Mouse (Mus musculus) forebrain, embryonic 10.5 days (tissue): ENCODE results near the gene Padi3. TPM values are rescaled to one million over a fixed set of nuclear protein-coding genes. Genes with fewer than 3 reads are reported as not detected.
A peak's percentile ranks its signal among the peaks of the same experiment; 100 is the strongest.

Experiments used
- DNase-seq: peaks from one replicate; pipeline ENCODE4 v3.0.0-alpha.2; 2017; ENCODE audit warnings: low spot score; ENCODE audit errors: extremely low spot score
- H3K27ac ChIP-seq: fragments of 300-500 bp; sonication (generic); 2 replicates; pipeline ENCODE4 v1.5.1; 2016; ENCODE audit warnings: mild to moderate bottlenecking
- H3K27me3 ChIP-seq: fragments of 300-500 bp; sonication (generic); 2 replicates; pipeline ENCODE4 v1.6.1; 2016; ENCODE audit warnings: mild to moderate bottlenecking; ENCODE audit not compliant: poor library complexity, severe bottlenecking
- H3K36me3 ChIP-seq: fragments of 300-500 bp; sonication (generic); replicated peaks from 2 replicates; pipeline ENCODE4 v1.6.1; 2016; ENCODE audit warnings: mild to moderate bottlenecking, moderate library complexity
- H3K4me1 ChIP-seq: fragments of 300-500 bp; sonication (generic); 2 replicates; pipeline ENCODE4 v1.6.1; 2016
- H3K4me3 ChIP-seq: fragments of 300-500 bp; sonication (generic); 2 replicates; pipeline ENCODE4 v1.5.1; 2016; ENCODE audit warnings: mild to moderate bottlenecking, moderate library complexity
- H3K9me3 ChIP-seq: fragments of 300-500 bp; sonication (generic); 2 replicates; pipeline ENCODE4 v1.6.1; 2016; ENCODE audit warnings: mild to moderate bottlenecking, moderate library complexity
- WGBS: fragments of 180-500 bp; shearing (Covaris S2); methylation state at CpG from one replicate; pipeline ENCODE4 v1.1.7; 2016; 5-methylcytosine and 5-hydroxymethylcytosine counted together
- polyA plus RNA-seq: library from polyadenylated mRNA; unstranded; fragments of >200 nt; fragmentation: Nextera tagmentation; extraction: Ambion mirVana; gene quantifications from 2 replicates; pipeline ENCODE4 v1.2.1, GENCODE M21; 2016

The Padi3 gene
- polyA plus RNA-seq, 1 experiment from 2014 or later = 0.16 TPM

DNA sequence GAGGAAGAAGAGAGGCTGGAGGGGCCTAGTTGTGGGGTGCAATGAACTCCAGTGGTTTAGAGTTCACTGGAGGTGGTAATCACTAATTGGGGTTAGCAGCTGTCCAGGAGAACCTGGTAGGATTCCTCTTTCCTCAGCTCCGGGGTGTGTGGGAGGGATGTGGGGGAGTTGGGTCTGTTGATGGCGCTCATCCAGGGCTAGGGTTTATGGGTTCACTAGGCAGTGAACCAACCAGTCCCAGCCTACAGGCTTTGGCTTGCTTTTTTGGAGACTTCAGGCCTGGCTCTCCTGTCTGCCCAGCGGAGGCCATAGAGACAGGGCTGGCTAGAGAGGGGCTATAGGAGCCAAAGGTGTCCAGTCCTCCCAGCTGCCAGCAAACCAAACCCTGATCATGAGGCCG, 20.5 kb downstream of the Padi3 start:
- peaks cover 4% of the 10 kb centered on the region; the same call in 1 of the 2 replicates for H3K9me3 ChIP-seq
- DNase-seq = no peak
- no peak overlapping the region for H3K27ac ChIP-seq
- 0 out of 2 replicates have a peak, but pooled peaks cover 8% of the 10 kb centered on the region for H3K4me1 ChIP-seq
- H3K4me3 ChIP-seq = no peak overlapping the region
- no peaks in the 10 kb centered on the region for H3K27me3 ChIP-seq
- 92% methylated on average over 4 of the region's 4 CpGs for WGBS
- H3K36me3 ChIP-seq = no peaks in the 10 kb centered on the region

- Histone ChIP-seq H3K4me1 (0 out of 2 replicates have a peak, but pooled peaks cover 8% of the 10 kb centered on the region), H3K36me3 (no peaks in the 10 kb centered on the region), H3K4me3 (no peak overlapping the region), H3K9me3 (peaks cover 4% of the 10 kb centered on the region; the same call in 1 of the 2 replicates), H3K27me3 (no peaks in the 10 kb centered on the region), H3K27ac (no peak overlapping the region)
- DNase-seq = peak; percentile 70
- 45% methylated on average over 6 of the region's 6 CpGs for WGBS
These were observed 21.5 kb downstream of the Padi3 start for GRCm38 (mm10) chr4:140788983-140789382.

DNA sequence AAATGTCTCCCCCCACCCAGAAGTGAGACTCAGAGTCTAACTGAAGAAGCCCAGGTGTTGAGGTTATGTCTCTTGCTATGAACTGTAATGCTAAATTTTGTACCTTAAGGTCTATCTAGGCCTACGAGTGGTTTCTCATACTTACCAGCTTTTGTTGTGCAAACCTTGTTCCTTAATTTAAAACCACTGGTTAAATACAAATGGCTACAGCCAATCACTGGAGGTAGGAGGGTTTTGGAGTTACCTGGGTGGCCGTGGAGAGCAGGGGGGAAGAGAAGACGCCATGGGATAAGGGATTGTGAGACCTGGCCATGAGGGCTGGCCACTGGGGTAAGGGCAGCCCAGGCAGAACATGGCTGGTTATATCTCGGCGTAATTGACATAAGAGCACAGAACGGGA, 22.2 kb downstream of the Padi3 start:
- Histone ChIP-seq H3K4me3 (no peak overlapping the region), H3K27me3 (no peaks in the 10 kb centered on the region), H3K36me3 (no peaks in the 10 kb centered on the region), H3K27ac (no peak overlapping the region), H3K9me3 (peaks cover 4% of the 10 kb centered on the region; the same call in 1 of the 2 replicates), H3K4me1 (0 out of 2 replicates have a peak, but pooled peaks cover 4% of the 10 kb centered on the region)
- no peak for DNase-seq
- WGBS = 84% methylated on average over 6 of the region's 6 CpGs

DNA sequence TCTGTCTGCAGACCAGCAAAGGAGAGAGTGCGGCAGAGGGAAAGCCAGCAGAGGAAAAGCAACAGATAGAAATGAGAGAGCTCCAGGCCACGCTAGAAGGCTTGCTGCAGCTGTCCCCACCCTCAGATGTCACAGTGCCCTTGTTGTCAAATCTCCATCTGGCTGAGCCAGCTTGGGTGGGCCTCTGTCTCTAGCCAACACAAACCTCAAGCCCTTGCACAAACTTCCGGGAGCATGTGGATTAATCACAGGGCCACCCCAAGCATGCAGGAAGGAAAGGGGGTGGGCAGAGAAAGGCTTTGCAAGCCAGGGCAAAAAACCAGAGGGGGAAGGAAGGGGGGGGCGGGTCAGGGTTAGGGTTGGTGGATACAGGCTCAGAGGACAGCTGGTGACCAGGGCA, 23.0 kb downstream of the Padi3 start:
- DNase-seq = no peak
- WGBS = 78% methylated on average over 4 of the region's 4 CpGs

DNA sequence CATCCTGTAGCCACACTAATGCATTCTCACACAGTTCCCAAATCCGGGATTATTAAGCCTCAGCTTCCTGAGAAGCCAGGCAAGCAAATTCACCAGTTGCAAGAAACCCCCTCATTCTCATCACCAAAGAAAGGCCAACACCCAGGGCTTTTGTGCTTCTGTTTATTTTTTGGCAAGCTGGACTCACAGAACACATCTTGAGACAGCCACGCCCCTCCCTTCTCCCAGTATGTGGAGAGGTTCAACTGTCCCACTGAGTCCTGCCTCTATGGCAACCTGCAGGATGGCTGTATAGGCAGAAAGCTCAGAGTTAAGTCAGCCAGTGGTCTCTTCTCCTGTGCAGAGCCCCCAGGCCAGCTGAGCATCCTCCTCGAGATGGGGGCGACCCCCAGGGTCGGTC, 25.2 kb downstream of the Padi3 start:
- 80% methylated on average over 5 of the region's 5 CpGs for WGBS
- DNase-seq = no peak
- no peaks in the 10 kb centered on the region for H3K27me3 ChIP-seq
- H3K9me3 ChIP-seq = peaks cover 4% of the 10 kb centered on the region; the same call in 1 of the 2 replicates
- no peaks in the 10 kb centered on the region for H3K36me3 ChIP-seq
- no peak overlapping the region for H3K27ac ChIP-seq
- no peaks in the 10 kb centered on the region for H3K4me1 ChIP-seq
- no peak overlapping the region for H3K4me3 ChIP-seq

More for the DNA sequence above, 23.0 kb downstream of the Padi3 start:
- Histone ChIP-seq H3K9me3 (peaks cover 4% of the 10 kb centered on the region; the same call in 1 of the 2 replicates), H3K27me3 (no peaks in the 10 kb centered on the region), H3K36me3 (no peaks in the 10 kb centered on the region), H3K4me1 (no peaks in the 10 kb centered on the region), H3K4me3 (no peak overlapping the region), H3K27ac (no peak overlapping the region)

DNA sequence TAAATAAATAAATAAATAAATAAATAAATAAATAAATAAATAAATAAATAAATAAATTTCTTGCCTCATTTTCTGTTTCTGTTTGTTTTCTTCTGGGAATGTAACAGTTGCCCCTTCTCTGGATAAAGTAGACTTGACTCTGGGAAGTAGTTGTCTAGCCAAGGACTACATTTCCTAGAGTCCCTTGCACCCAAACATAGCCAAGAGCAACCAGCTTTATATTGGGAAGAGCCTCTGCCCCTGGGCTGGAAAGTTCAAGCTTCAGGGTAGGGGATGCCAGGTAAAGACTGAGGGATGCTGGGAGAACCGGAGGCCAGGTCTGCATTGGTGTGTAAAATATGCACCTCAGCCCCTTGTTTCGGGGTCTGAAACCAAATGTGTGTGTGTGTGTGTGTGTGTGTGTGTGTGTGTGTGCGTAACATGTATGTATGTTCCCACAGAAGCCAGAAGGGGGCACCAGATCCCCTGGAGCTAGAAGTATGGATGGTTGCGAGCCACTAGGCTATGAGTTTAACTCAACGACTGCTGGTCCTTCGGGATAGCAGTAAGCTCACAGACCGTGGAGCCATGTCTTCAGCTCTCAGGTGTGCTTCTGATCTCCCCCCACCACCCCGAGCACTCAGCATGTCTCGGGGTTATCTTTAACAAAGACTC, 26.0 kb downstream of the Padi3 start:
- H3K27ac ChIP-seq = no peak overlapping the region
- WGBS = 92% methylated on average over 9 of the region's 9 CpGs
- no peak overlapping the region for H3K4me3 ChIP-seq
- no peaks in the 10 kb centered on the region for H3K36me3 ChIP-seq
- H3K4me1 ChIP-seq = no peaks in the 10 kb centered on the region
- no peak for DNase-seq
- peaks cover 4% of the 10 kb centered on the region; the same call in 1 of the 2 replicates for H3K9me3 ChIP-seq
- H3K27me3 ChIP-seq = no peaks in the 10 kb centered on the region

DNA sequence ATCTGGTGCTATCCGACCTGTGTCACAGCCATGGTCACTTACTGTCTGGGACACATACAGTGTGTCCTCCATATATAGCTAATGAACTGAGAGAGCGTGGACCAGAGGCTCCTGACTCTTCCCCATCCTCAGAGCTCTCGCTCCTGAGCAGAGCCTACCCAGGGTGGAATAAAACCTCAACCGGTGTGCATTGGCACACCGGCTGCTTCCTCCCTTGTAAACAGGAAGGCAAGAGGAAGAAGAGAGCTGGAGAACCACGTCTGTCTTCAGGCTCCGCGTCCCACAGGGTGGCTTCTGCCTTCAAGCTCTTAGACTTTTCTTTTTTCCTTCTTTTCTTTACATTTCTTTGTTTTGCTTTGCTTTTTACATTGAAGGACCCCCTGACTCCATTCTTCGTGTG, 27.6 kb downstream of the Padi3 start:
- no peaks in the 10 kb centered on the region for H3K27me3 ChIP-seq

DNA sequence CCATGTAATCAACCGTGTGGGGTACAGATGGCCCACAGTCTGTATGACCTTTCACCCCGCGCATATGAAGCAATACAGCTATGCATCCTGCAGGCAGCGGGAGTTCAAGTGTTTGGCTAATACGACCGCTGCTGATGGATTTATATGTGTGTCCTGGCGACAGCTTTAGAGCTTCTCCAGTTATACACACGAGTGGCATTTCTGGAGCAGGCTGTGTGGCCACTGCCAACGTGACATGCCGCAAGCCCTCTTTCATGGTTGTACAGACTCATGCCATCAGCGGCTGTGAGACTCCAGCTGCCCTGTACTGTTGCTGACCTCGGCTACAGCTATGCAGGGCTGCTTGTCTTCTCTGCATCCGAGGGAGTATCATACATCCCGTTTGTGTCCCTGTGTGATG, 29.9 kb downstream of the Padi3 start:
- Histone ChIP-seq H3K4me1 (no peaks in the 10 kb centered on the region), H3K4me3 (no peak overlapping the region), H3K36me3 (no peaks in the 10 kb centered on the region), H3K27ac (no peak overlapping the region), H3K9me3 (no peaks in the 10 kb centered on the region), H3K27me3 (no peaks in the 10 kb centered on the region)
- 91% methylated on average over 14 of the region's 14 CpGs for WGBS
- DNase-seq = no peak

More for the DNA sequence above, 27.6 kb downstream of the Padi3 start:
- H3K4me3 ChIP-seq = no peak overlapping the region
- H3K27ac ChIP-seq = no peak overlapping the region
- no peaks in the 10 kb centered on the region for H3K4me1 ChIP-seq
- H3K36me3 ChIP-seq = no peaks in the 10 kb centered on the region
- no peak for DNase-seq
- 92% methylated on average over 9 of the region's 9 CpGs for WGBS
- H3K9me3 ChIP-seq = peaks cover 4% of the 10 kb centered on the region; the same call in 1 of the 2 replicates

DNA sequence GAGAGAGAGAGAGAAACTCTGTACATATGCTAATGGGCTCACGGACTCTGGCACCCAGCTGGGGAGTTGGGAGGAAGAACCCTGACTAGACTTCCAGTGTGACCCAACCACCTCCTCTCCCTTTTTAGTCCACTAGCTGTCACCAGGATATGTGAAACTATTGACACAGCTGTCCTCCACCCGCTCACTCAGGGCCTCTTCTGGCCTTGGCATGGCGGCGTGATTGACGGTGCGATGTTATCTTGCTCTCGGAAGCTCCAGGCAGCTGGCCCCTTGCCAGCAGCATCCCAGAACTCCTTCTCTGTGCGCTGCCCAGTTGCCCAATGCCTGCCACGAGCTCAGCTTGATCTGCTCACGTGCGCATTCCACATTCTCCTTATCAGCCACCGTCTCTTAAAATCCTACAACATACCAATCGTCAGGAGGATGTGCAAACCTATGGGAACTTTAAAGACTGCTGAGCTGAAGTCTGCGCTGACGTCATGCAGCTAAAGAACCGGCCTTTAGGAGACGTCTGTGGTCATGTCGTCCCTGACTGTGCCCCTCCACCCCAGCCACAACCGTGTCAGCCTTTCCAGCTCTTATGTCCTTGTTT, 30.5 kb downstream of the Padi3 start:
- Histone ChIP-seq H3K27ac (no peak overlapping the region), H3K4me1 (no peaks in the 10 kb centered on the region), H3K36me3 (no peaks in the 10 kb centered on the region), H3K27me3 (no peaks in the 10 kb centered on the region), H3K4me3 (no peak overlapping the region), H3K9me3 (no peaks in the 10 kb centered on the region)
- 74% methylated on average over 19 of the region's 19 CpGs for WGBS
- no peak for DNase-seq

GRCm38 (mm10) chr4:140776623-140777022, 33.8 kb downstream of the Padi3 start:
- 86% methylated on average over 13 of the region's 13 CpGs for WGBS
- no peaks in the 10 kb centered on the region for H3K27me3 ChIP-seq
- H3K27ac ChIP-seq = no peak overlapping the region
- no peak overlapping the region for H3K4me3 ChIP-seq
- H3K9me3 ChIP-seq = no peaks in the 10 kb centered on the region
- no peak for DNase-seq
- H3K36me3 ChIP-seq = no peaks in the 10 kb centered on the region
- H3K4me1 ChIP-seq = peaks cover 5% of the 10 kb centered on the region; the same call in 1 of the 2 replicates

- peaks cover 5% of the 10 kb centered on the region; the same call in 1 of the 2 replicates for H3K4me1 ChIP-seq
- no peak overlapping the region for H3K4me3 ChIP-seq
- no peaks in the 10 kb centered on the region for H3K27me3 ChIP-seq
- no peaks in the 10 kb centered on the region for H3K36me3 ChIP-seq
- no peak for DNase-seq
- 93% methylated on average over 10 of the region's 10 CpGs for WGBS
- H3K9me3 ChIP-seq = no peaks in the 10 kb centered on the region
- no peak overlapping the region for H3K27ac ChIP-seq
These were observed 34.6 kb downstream of the Padi3 start for GRCm38 (mm10) chr4:140775876-140776275.

DNA sequence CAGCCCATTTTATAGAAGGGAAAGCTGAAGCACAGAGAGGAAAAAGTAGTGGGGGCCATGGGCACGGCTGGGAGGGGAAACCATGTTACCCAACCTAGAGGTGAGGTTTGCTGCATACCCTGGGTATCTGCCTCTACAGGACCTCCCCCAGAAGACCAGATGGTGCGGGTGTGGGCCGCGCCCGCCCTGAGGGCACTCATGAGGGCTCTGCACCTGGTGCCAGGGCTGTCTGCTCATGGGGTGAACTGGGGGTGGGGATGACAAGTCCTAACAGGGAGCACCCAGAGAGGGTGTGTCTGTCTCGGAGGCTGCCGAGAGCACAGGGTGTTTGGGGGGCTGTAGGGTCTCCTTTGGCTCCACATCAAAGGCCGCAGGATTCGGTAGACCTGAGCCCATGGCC, 35.6 kb downstream of the Padi3 start:
- DNase-seq = no peak
- Histone ChIP-seq H3K27ac (no peak overlapping the region), H3K4me3 (no peak overlapping the region), H3K4me1 (peaks cover 13% of the 10 kb centered on the region), H3K9me3 (no peaks in the 10 kb centered on the region), H3K36me3 (no peaks in the 10 kb centered on the region), H3K27me3 (no peaks in the 10 kb centered on the region)
- 91% methylated on average over 9 of the region's 9 CpGs for WGBS

DNA sequence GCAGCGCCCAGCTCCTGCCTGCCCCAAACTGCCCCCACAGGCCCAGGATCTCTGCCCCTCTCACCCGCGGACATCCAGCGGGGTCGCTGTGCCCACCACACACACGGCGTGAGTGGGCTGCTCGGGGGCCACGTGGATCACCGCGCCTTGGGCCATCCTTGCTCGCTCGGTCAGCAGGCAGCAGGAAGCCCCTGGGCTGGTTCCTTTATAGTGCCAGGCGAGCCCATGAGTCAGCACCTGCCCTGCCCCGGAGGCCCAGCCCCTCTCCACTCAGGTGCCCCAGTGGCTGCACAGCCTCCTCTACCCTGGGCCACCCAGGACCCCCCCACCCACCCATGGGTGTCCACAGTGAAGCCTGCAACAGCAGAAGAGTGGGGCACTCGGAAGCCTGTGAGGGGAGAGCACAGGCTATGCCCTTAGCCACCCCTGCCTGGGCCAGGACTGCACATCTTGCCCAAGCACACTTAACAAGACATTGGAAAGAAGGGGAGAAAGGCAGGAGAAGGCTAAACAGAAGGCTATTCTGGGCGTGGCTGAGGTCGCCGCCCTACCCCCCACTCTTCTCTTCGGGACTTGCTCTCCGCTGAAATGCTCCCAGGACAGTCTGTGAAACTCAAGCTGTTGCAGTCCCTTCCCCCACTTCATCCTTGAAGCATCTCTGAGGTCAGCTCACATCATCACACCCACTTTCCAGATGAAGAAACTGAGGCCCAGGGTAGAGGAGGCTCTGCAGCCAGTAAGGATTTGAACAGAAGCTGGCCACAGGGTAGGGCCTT, 36.2 kb downstream of the Padi3 start, which contains the start of gene Padi4:
TSS of gene Padi4 (minus strand) at position 212 of the 776 bp plus-strand sequence.
- WGBS = 88% methylated on average over 21 of the region's 21 CpGs
- no peaks in the 10 kb centered on the region for H3K9me3 ChIP-seq
- H3K4me3 ChIP-seq = no peak within 1 kb of the TSS
- H3K4me1 ChIP-seq = peaks cover 13% of the 10 kb centered on the region
- no peak for DNase-seq
- H3K27me3 ChIP-seq = no peaks in the 10 kb centered on the region
- no peaks in the 10 kb centered on the region for H3K36me3 ChIP-seq
- peak within 1 kb of the TSS; percentile 20; the same call in 1 of the 2 replicates for H3K27ac ChIP-seq
